Mouse (Mus musculus): ENCODE data around the gene Pgam1. TPM values are rescaled to one million over a fixed set of nuclear protein-coding genes. Genes with fewer than 3 reads are reported as not detected.

The Pgam1 gene
- polyA plus RNA-seq, 1 experiment: 764 TPM

DNA sequence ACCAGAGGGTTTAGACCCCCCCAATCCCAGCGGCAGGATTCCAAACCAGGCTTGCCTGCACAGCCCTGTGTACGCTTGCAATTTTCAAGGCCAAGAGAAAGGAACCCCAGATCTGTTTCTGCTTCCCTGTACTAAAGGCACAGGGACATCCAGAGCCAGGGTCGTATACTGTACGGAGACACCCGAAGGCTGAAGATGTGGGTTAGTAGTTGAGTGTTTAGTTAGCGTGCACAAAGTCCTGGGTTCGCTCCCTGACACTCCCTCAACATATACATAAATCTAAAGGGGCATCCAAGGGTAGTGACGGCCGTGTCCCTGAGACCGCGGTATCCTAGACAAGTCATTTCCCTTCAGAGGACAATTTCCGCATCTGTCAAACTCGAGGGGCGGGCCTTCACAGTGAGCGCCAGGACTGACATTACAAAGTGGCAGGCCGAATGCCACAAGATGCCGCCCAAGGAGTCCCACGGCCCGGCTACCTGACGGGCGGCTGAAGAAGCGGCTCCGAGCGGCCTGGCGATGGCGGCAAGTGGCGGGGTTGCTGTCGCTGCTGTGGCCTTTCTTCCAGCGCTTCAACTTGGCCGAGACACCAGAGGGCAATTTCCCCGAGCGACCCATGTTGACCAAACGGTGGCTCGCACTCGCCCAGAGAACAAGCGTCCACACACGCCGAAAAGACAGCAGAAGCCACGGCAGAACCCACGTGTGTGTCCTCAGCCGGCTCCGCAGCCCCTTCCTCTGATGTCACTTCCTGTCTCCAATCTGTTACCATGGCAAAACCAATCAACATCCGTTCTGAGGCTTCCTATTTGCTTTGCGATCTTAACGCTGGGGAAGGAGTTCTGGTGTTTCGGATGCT, 16.0 kb upstream of the Pgam1 start, which contains the start of gene Rrp12:
Rrp12 (minus strand) TSS at position 714 of the 859 bp plus-strand sequence.
- Histone ChIP-seq H3K4me3 (ENCODE audit: insufficient read depth, low read length) (peak within 1 kb of the TSS; percentile 64), H3K27ac (ENCODE audit: insufficient read depth, low read length) (no peak within 1 kb of the TSS), H3K4me1 (ENCODE audit: control insufficient read depth, insufficient read depth, low read length) (no peaks in the 10 kb centered on the region)
- TF ChIP-seq POLR2A (IDR thresholded peaks at IDR 0.05; ENCODE audit: extremely low read depth, insufficient read depth, low read length): peak; percentile 84
- no peak for TF ChIP-seq CTCF (IDR thresholded peaks at IDR 0.05; ENCODE audit: extremely low read depth, insufficient read depth, low read length)

DNA sequence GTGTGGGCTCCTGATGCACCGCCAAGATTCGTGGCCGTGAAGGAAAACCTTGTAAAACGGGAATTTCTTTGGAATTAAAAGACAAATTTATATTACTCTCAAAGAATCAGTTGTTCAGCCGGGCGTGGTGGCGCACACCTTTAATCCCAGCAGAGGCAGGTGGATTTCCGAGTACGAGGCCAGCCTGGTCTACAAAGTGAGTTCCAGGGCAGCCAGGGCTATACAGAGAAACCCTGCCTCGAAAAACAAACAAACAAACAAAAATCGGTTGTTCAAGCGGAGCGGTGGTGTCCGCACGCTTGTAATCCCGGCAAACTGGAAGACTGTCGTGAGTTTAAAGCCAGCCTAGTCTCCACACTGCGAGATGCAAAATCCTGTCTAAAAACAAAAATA, 15.4 kb upstream of the Pgam1 start:
- no peak overlapping the region for H3K27ac ChIP-seq (ENCODE audit: insufficient read depth, low read length)
- H3K4me3 ChIP-seq (ENCODE audit: insufficient read depth, low read length): peak overlapping the region; percentile 64
- TF ChIP-seq POLR2A (IDR thresholded peaks at IDR 0.05; ENCODE audit: extremely low read depth, insufficient read depth, low read length) (no peak), CTCF (IDR thresholded peaks at IDR 0.05; ENCODE audit: extremely low read depth, insufficient read depth, low read length) (no peak)
- no peaks in the 10 kb centered on the region for H3K4me1 ChIP-seq (ENCODE audit: control insufficient read depth, insufficient read depth, low read length)

DNA sequence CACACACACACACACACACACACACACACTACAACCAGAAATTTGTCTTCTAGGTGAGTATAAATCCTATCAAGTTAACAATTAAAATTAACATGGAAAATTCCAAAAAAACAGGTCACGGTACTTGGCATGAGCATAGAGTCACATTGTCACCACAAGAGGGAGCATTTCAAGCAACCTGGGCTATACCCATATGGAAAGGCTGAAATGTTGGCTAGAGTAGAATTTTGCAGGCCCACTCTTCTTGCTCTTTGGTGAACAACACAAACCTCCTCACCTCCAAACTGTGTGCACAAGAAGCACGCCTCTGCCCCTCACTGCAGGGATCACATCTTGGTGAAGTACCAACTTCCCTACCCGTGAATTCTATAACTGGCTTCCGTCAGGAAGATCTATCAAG, 12.9 kb upstream of the Pgam1 start:
- H3K4me1 ChIP-seq (ENCODE audit: control insufficient read depth, insufficient read depth, low read length): no peaks in the 10 kb centered on the region
- no peak overlapping the region for H3K4me3 ChIP-seq (ENCODE audit: insufficient read depth, low read length)
- no peak overlapping the region for H3K27ac ChIP-seq (ENCODE audit: insufficient read depth, low read length)
- TF ChIP-seq POLR2A (IDR thresholded peaks at IDR 0.05; ENCODE audit: extremely low read depth, insufficient read depth, low read length) (no peak), CTCF (IDR thresholded peaks at IDR 0.05; ENCODE audit: extremely low read depth, insufficient read depth, low read length) (peak; percentile 36; the same call in 1 of the 2 replicates)

GRCm38 (mm10) chr19:41900495-41901090, 11.1 kb upstream of the Pgam1 start:
- no peaks in the 10 kb centered on the region for H3K4me1 ChIP-seq (ENCODE audit: control insufficient read depth, insufficient read depth, low read length)
- H3K27ac ChIP-seq (ENCODE audit: insufficient read depth, low read length): no peak overlapping the region
- H3K4me3 ChIP-seq (ENCODE audit: insufficient read depth, low read length): no peak overlapping the region
- TF ChIP-seq POLR2A (IDR thresholded peaks at IDR 0.05; ENCODE audit: extremely low read depth, insufficient read depth, low read length) (no peak), CTCF (IDR thresholded peaks at IDR 0.05; ENCODE audit: extremely low read depth, insufficient read depth, low read length) (no peak)

DNA sequence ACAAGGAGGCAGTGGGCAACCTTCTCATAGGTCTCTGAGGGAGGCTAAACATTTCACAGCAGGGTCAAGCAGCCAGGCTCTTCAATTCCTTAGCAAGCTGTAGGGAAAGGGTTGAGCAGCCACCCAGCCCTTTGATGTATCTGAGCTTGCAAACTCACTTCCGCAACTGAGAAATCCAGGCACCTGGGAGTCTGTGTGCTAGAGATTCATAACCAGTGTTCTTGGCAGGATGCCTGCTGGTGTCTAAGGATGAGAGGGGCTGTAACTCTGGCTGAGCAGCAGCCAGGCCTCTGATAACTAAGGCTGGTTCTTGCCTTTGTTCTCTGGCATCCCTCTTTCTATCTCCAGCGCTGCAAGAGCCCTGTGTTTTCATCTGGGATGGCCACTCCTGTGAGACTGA, 10.0 kb upstream of the Pgam1 start:
- Histone ChIP-seq H3K27ac (ENCODE audit: insufficient read depth, low read length) (no peak overlapping the region), H3K4me3 (ENCODE audit: insufficient read depth, low read length) (no peak overlapping the region), H3K4me1 (ENCODE audit: control insufficient read depth, insufficient read depth, low read length) (no peaks in the 10 kb centered on the region)
- TF ChIP-seq CTCF (IDR thresholded peaks at IDR 0.05; ENCODE audit: extremely low read depth, insufficient read depth, low read length) (no peak), POLR2A (IDR thresholded peaks at IDR 0.05; ENCODE audit: extremely low read depth, insufficient read depth, low read length) (no peak)

DNA sequence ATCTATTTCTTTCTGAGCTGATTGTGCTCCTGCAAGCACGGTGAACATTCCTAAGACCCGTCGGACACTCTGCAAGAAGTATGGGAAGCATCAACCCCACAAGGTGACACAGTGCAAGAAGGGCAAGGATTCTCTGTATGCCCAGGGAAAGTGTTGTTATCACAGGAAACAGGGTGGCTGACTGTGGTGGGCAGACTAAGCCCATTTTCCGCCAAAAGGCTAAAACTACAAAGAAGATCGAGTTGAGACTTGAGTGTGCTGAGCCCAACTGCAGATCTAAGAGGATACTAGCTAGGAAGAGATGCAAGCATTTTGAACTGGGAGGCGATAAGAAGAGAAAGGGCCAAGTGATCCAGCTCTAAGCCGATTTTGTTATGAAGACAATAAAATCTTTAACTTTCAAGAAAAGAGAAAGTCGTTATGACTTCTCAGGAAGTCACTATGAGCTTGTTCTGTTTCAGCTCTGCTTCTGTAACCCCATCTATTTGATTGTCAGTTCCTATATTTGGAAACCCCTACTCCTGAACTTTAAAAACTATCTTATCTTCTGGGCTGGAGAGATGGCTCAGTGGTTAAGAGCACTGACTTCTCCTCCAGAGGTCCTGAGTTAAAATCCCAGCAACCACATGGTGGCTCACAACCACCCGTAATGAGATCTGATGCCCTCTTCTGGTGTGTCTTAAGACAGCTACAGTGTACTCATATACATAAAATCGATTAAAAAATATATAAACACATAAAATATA, 8.7 kb upstream of the Pgam1 start:
- TF ChIP-seq POLR2A (IDR thresholded peaks at IDR 0.05; ENCODE audit: extremely low read depth, insufficient read depth, low read length) (no peak), CTCF (IDR thresholded peaks at IDR 0.05; ENCODE audit: extremely low read depth, insufficient read depth, low read length) (no peak)
- Histone ChIP-seq H3K27ac (ENCODE audit: insufficient read depth, low read length) (no peak overlapping the region), H3K4me1 (ENCODE audit: control insufficient read depth, insufficient read depth, low read length) (no peaks in the 10 kb centered on the region)

DNA sequence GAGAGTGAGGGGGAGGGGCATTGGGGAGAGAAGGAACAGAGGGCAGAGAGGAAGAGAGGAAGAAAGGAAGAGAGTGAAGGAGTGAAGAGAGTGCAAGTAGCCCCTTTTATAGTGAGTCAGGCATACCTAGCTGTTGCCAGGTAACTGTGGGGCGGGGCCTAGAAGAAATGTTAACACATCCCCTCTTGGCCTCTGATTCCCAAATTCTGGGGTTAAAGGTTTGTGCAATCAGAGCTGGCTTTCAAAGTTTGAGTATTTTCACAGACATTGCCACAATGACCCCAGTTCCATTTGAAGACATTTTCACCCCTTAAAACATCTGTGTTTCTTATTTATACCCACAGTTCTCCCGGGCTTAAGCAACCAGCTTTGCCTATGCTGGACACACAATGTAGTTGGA, 6.5 kb upstream of the Pgam1 start:
- no peak overlapping the region for H3K27ac ChIP-seq (ENCODE audit: insufficient read depth, low read length)
- no peak overlapping the region for H3K4me3 ChIP-seq (ENCODE audit: insufficient read depth, low read length)
- TF ChIP-seq POLR2A (IDR thresholded peaks at IDR 0.05; ENCODE audit: extremely low read depth, insufficient read depth, low read length): no peak
- no peak for TF ChIP-seq CTCF (IDR thresholded peaks at IDR 0.05; ENCODE audit: extremely low read depth, insufficient read depth, low read length)
- H3K4me1 ChIP-seq (ENCODE audit: control insufficient read depth, insufficient read depth, low read length): no peaks in the 10 kb centered on the region

More for the DNA sequence above, 8.7 kb upstream of the Pgam1 start:
- no peak overlapping the region for H3K4me3 ChIP-seq (ENCODE audit: insufficient read depth, low read length)

GRCm38 (mm10) chr19:41906311-41907078, 5.2 kb upstream of the Pgam1 start:
- Histone ChIP-seq H3K27ac (ENCODE audit: insufficient read depth, low read length) (no peak overlapping the region), H3K4me1 (ENCODE audit: control insufficient read depth, insufficient read depth, low read length) (no peaks in the 10 kb centered on the region), H3K4me3 (ENCODE audit: insufficient read depth, low read length) (no peak overlapping the region)
- no peak for TF ChIP-seq CTCF (IDR thresholded peaks at IDR 0.05; ENCODE audit: extremely low read depth, insufficient read depth, low read length)
